Mouse (Mus musculus) brain, embryonic 14.5 days (tissue): ENCODE measurements around the gene Hs3st1.

Experiments used
- CTCF ChIP-seq: fragments of 200-500 bp; IDR thresholded peaks from 2 replicates; pipeline ENCODE4 v1.5.1; 2012; ENCODE audit warnings: inconsistent platforms, mild to moderate bottlenecking, moderate library complexity, borderline replicate concordance; ENCODE audit not compliant: insufficient read depth, insufficient read length; ENCODE audit errors: extremely low read depth
- POLR2A ChIP-seq: fragments of 200-500 bp; IDR thresholded peaks from 2 replicates; pipeline ENCODE4 v1.6.1; 2012; ENCODE audit warnings: mild to moderate bottlenecking, inconsistent platforms, borderline replicate concordance; ENCODE audit not compliant: poor library complexity, insufficient read depth, insufficient read length, severe bottlenecking; ENCODE audit errors: extremely low read depth

DNA sequence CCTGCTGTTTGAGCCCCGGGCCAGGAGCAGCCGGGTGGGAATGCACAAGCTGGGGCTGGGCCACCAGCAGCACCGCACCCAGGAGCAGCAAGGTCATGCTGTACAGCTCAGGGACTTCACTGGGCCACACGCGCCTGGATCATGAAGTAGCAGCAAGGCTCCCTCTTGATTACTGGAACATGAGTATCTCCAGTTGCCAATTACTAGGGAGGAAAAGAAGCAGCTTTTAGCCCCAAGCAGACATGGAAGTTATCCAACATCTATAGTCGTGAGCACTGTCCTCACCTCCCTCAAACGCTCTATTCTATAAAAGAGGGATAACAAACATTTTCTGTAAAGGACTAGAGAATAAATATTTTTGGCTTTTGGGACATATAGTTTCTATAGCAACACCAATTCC, 140.1 kb downstream of the Hs3st1 start:
- TF ChIP-seq CTCF (no peak), POLR2A (no peak)
